Mouse (Mus musculus): ENCODE data around the gene Tmem144. TPM values are rescaled to one million over a fixed set of nuclear protein-coding genes. Genes with fewer than 3 reads are reported as not detected.
A peak's percentile ranks its signal among the peaks of the same experiment; 100 is the strongest.

Tmem144 gene
- polyA plus RNA-seq, 1 experiment from 2014 or later: 2.8 TPM

- Histone ChIP-seq H3K9ac (ENCODE audit: low read length) (no peak overlapping the region), H3K36me3 (ENCODE audit: control insufficient read depth, insufficient read depth, low read length) (no peaks in the 10 kb centered on the region), H3K4me3 (ENCODE audit: low read depth, low read length) (no peak overlapping the region), H3K4me2 (ENCODE audit: low read length) (no peak overlapping the region), H3K9me3 (replicated peaks; ENCODE audit: control insufficient read depth, low read length) (no peaks in the 10 kb centered on the region), H3K27ac (ENCODE audit: low read depth, low read length) (no peak overlapping the region), H3K4me1 (ENCODE audit: control insufficient read depth, insufficient read depth, low read length) (no peaks in the 10 kb centered on the region), H3K27me3 (replicated peaks; ENCODE audit: control insufficient read depth, insufficient read depth, low read length) (no peaks in the 10 kb centered on the region)
- 89% methylated on average over 7 of the region's 7 CpGs for WGBS
- ATAC-seq (no peak), DNase-seq (ENCODE audit: low spot score) (no peak)
These were observed 29.4 kb downstream of the Tmem144 start for GRCm38 (mm10) chr3:79823176-79823575.

- H3K27ac ChIP-seq (ENCODE audit: low read depth, low read length): no peak overlapping the region
- DNase-seq (ENCODE audit: low spot score) (no peak), ATAC-seq (no peak)
- no peaks in the 10 kb centered on the region for H3K9me3 ChIP-seq (replicated peaks; ENCODE audit: control insufficient read depth, low read length)
- no peaks in the 10 kb centered on the region for H3K36me3 ChIP-seq (ENCODE audit: control insufficient read depth, insufficient read depth, low read length)
- H3K27me3 ChIP-seq (replicated peaks; ENCODE audit: control insufficient read depth, insufficient read depth, low read length): no peaks in the 10 kb centered on the region
- no peak overlapping the region for H3K9ac ChIP-seq (ENCODE audit: low read length)
- 88% methylated on average over 16 of the region's 16 CpGs for WGBS
- no peaks in the 10 kb centered on the region for H3K4me1 ChIP-seq (ENCODE audit: control insufficient read depth, insufficient read depth, low read length)
- no peak overlapping the region for H3K4me2 ChIP-seq (ENCODE audit: low read length)
- no peak overlapping the region for H3K4me3 ChIP-seq (ENCODE audit: low read depth, low read length)
These were observed 31.4 kb downstream of the Tmem144 start for GRCm38 (mm10) chr3:79821131-79821530.

- H3K27me3 ChIP-seq (replicated peaks; ENCODE audit: control insufficient read depth, insufficient read depth, low read length): no peaks in the 10 kb centered on the region
- H3K4me1 ChIP-seq (ENCODE audit: control insufficient read depth, insufficient read depth, low read length): no peaks in the 10 kb centered on the region
- H3K4me2 ChIP-seq (ENCODE audit: low read length): no peak overlapping the region
- ATAC-seq (no peak; the same call in 1 of the 2 replicates), DNase-seq (ENCODE audit: low spot score) (peak; percentile 26)
- no peak overlapping the region for H3K27ac ChIP-seq (ENCODE audit: low read depth, low read length)
- no peak overlapping the region for H3K9ac ChIP-seq (ENCODE audit: low read length)
- no peaks in the 10 kb centered on the region for H3K36me3 ChIP-seq (ENCODE audit: control insufficient read depth, insufficient read depth, low read length)
- no peak overlapping the region for H3K4me3 ChIP-seq (ENCODE audit: low read depth, low read length)
- WGBS: 82% methylated on average over 14 of the region's 14 CpGs
- no peaks in the 10 kb centered on the region for H3K9me3 ChIP-seq (replicated peaks; ENCODE audit: control insufficient read depth, low read length)
These were observed 34.2 kb downstream of the Tmem144 start for GRCm38 (mm10) chr3:79818202-79818995.

- DNase-seq (ENCODE audit: low spot score) (no peak), ATAC-seq (no peak)
- Histone ChIP-seq H3K4me2 (ENCODE audit: low read length) (no peak overlapping the region), H3K9me3 (replicated peaks; ENCODE audit: control insufficient read depth, low read length) (no peaks in the 10 kb centered on the region), H3K4me1 (ENCODE audit: control insufficient read depth, insufficient read depth, low read length) (no peaks in the 10 kb centered on the region), H3K4me3 (ENCODE audit: low read depth, low read length) (no peak overlapping the region), H3K36me3 (ENCODE audit: control insufficient read depth, insufficient read depth, low read length) (no peaks in the 10 kb centered on the region), H3K9ac (ENCODE audit: low read length) (no peak overlapping the region), H3K27me3 (replicated peaks; ENCODE audit: control insufficient read depth, insufficient read depth, low read length) (no peaks in the 10 kb centered on the region), H3K27ac (ENCODE audit: low read depth, low read length) (no peak overlapping the region)
- 78% methylated on average over 4 of the region's 4 CpGs for WGBS
These were observed 36.3 kb downstream of the Tmem144 start for GRCm38 (mm10) chr3:79816229-79816628.

- H3K4me3 ChIP-seq (ENCODE audit: low read depth, low read length): no peak overlapping the region
- no peaks in the 10 kb centered on the region for H3K9me3 ChIP-seq (replicated peaks; ENCODE audit: control insufficient read depth, low read length)
- DNase-seq (ENCODE audit: low spot score) (peak; percentile 81), ATAC-seq (peak; percentile 88)
- H3K9ac ChIP-seq (ENCODE audit: low read length): 0 out of 2 replicates have a peak overlapping the region, but pooled peaks have one; percentile 21
- H3K27me3 ChIP-seq (replicated peaks; ENCODE audit: control insufficient read depth, insufficient read depth, low read length): no peaks in the 10 kb centered on the region
- H3K36me3 ChIP-seq (ENCODE audit: control insufficient read depth, insufficient read depth, low read length): no peaks in the 10 kb centered on the region
- 27% methylated on average over 19 of the region's 19 CpGs for WGBS
- H3K4me1 ChIP-seq (ENCODE audit: control insufficient read depth, insufficient read depth, low read length): no peaks in the 10 kb centered on the region
- H3K27ac ChIP-seq (ENCODE audit: low read depth, low read length): no peak overlapping the region
- H3K4me2 ChIP-seq (ENCODE audit: low read length): peak overlapping the region; percentile 30; the same call in 1 of the 2 replicates
These were observed 38.6 kb downstream of the Tmem144 start for GRCm38 (mm10) chr3:79813814-79814490.

GRCm38 (mm10) chr3:79812042-79812441 lies 40.5 kb downstream of the Tmem144 start:
- H3K9ac ChIP-seq (ENCODE audit: low read length): no peak overlapping the region
- DNase-seq (ENCODE audit: low spot score): no peak
- no peaks in the 10 kb centered on the region for H3K9me3 ChIP-seq (replicated peaks; ENCODE audit: control insufficient read depth, low read length)
- H3K4me2 ChIP-seq (ENCODE audit: low read length): no peak overlapping the region
- ATAC-seq: no peak
- H3K4me3 ChIP-seq (ENCODE audit: low read depth, low read length): no peak overlapping the region
- H3K36me3 ChIP-seq (ENCODE audit: control insufficient read depth, insufficient read depth, low read length): no peaks in the 10 kb centered on the region
- 83% methylated on average over 2 of the region's 2 CpGs for WGBS
- H3K4me1 ChIP-seq (ENCODE audit: control insufficient read depth, insufficient read depth, low read length): no peaks in the 10 kb centered on the region
- H3K27ac ChIP-seq (ENCODE audit: low read depth, low read length): no peak overlapping the region
- H3K27me3 ChIP-seq (replicated peaks; ENCODE audit: control insufficient read depth, insufficient read depth, low read length): no peaks in the 10 kb centered on the region

GRCm38 (mm10) chr3:79811632-79812031 lies 40.9 kb downstream of the Tmem144 start:
- Histone ChIP-seq H3K27ac (ENCODE audit: low read depth, low read length) (no peak overlapping the region), H3K9me3 (replicated peaks; ENCODE audit: control insufficient read depth, low read length) (no peaks in the 10 kb centered on the region), H3K4me2 (ENCODE audit: low read length) (no peak overlapping the region), H3K4me3 (ENCODE audit: low read depth, low read length) (no peak overlapping the region), H3K27me3 (replicated peaks; ENCODE audit: control insufficient read depth, insufficient read depth, low read length) (no peaks in the 10 kb centered on the region), H3K9ac (ENCODE audit: low read length) (no peak overlapping the region), H3K4me1 (ENCODE audit: control insufficient read depth, insufficient read depth, low read length) (no peaks in the 10 kb centered on the region), H3K36me3 (ENCODE audit: control insufficient read depth, insufficient read depth, low read length) (no peaks in the 10 kb centered on the region)
- 44% methylated on average over 3 of the region's 3 CpGs for WGBS
- ATAC-seq (no peak), DNase-seq (ENCODE audit: low spot score) (peak; percentile 11)

- no peaks in the 10 kb centered on the region for H3K36me3 ChIP-seq (ENCODE audit: control insufficient read depth, insufficient read depth, low read length)
- no peaks in the 10 kb centered on the region for H3K4me1 ChIP-seq (ENCODE audit: control insufficient read depth, insufficient read depth, low read length)
- H3K4me3 ChIP-seq (ENCODE audit: low read depth, low read length): no peak overlapping the region
- DNase-seq (ENCODE audit: low spot score): no peak
- no peak for ATAC-seq
- no peak overlapping the region for H3K9ac ChIP-seq (ENCODE audit: low read length)
- no peak overlapping the region for H3K27ac ChIP-seq (ENCODE audit: low read depth, low read length)
- no peak overlapping the region for H3K4me2 ChIP-seq (ENCODE audit: low read length)
- no peaks in the 10 kb centered on the region for H3K27me3 ChIP-seq (replicated peaks; ENCODE audit: control insufficient read depth, insufficient read depth, low read length)
- 75% methylated on average over 6 of the region's 6 CpGs for WGBS
- H3K9me3 ChIP-seq (replicated peaks; ENCODE audit: control insufficient read depth, low read length): no peaks in the 10 kb centered on the region
These were observed 42.0 kb downstream of the Tmem144 start for GRCm38 (mm10) chr3:79810563-79810962.

- H3K9ac ChIP-seq (ENCODE audit: low read length): 0 out of 2 replicates have a peak overlapping the region, but pooled peaks have one; percentile 17
- no peaks in the 10 kb centered on the region for H3K4me1 ChIP-seq (ENCODE audit: control insufficient read depth, insufficient read depth, low read length)
- peak; percentile 78 for ATAC-seq
- WGBS: 11% methylated on average over 4 of the region's 4 CpGs
- H3K27me3 ChIP-seq (replicated peaks; ENCODE audit: control insufficient read depth, insufficient read depth, low read length): no peaks in the 10 kb centered on the region
- no peak overlapping the region for H3K27ac ChIP-seq (ENCODE audit: low read depth, low read length)
- H3K9me3 ChIP-seq (replicated peaks; ENCODE audit: control insufficient read depth, low read length): no peaks in the 10 kb centered on the region
- no peaks in the 10 kb centered on the region for H3K36me3 ChIP-seq (ENCODE audit: control insufficient read depth, insufficient read depth, low read length)
- no peak overlapping the region for H3K4me2 ChIP-seq (ENCODE audit: low read length)
- peak; percentile 89 for DNase-seq (ENCODE audit: low spot score)
- H3K4me3 ChIP-seq (ENCODE audit: low read depth, low read length): no peak overlapping the region
These were observed 43.4 kb downstream of the Tmem144 start for GRCm38 (mm10) chr3:79809180-79809567.

All from forebrain, embryonic 14.5 days (tissue).